Mouse (Mus musculus) spleen, postnatal 36 days (tissue): ENCODE results near the gene Taar3.

Source experiments
- DNase-seq, 2 experiments: peaks; one replicate each; pipeline ENCODE4 v3.0.0; 2022; ENCODE audit warnings: low spot score in 2 of 2, mixed read lengths in 1 of 2

Taar3 gene

DNA sequence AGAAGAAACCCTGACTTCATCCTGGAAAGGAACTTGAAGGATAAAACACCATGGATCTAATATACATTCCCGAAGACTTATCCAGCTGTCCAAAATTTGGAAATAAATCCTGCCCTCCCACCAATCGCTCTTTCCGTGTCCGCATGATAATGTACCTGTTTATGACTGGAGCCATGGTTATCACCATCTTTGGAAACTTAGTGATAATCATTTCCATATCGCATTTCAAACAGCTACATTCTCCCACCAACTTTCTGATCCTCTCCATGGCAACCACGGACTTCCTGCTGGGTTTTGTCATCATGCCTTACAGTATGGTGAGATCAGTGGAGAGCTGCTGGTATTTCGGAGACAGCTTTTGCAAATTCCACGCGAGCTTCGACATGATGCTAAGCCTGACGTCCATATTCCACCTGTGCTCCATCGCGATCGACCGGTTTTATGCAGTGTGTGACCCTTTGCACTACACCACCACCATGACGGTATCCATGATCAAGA, at the start of gene Taar3:
Gene Taar3, plus strand, starts transcription at position 51 of the 498 bp plus-strand sequence.
- DNase-seq, result no peak

DNA sequence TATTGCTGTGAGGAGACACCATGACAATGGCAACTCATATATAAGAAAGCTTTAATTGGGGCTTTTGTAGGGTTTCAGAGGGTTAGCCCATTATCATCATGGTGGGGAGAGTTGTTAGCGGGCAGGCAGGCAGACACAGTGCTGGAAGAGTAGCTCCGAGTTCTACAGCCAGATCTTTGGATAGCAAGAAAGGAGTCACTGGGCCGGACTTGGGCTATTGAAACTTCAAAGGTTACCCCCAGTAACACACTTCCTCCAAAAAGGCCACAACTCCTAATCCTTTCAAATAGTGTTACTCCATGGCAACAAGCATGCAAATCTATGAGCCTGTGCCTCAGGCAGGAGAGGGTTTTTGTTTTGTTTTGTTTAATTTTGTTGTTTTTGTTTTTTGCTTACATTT, 48.2 kb upstream of the Taar3 start:
- DNase-seq, result no peak

DNA sequence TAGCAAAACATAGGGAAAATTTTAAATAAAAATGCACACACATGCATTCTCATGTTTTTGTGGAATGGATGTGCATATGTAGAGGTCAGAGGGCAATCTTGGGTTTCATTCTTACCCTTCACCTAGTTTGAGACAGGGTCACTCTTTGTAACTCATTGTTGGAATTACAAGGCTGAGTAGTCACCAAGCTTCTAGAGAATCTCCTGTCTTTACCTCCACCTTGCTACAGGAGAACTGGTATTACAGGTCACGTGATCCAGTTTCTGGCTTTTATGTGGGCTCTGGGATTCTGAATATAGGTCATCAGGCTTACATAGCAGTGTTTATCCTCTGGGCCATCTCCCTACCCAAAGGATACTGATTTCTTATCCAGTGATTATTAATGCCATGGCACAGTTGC, 43.7 kb upstream of the Taar3 start:
- DNase-seq, result no peak

DNA sequence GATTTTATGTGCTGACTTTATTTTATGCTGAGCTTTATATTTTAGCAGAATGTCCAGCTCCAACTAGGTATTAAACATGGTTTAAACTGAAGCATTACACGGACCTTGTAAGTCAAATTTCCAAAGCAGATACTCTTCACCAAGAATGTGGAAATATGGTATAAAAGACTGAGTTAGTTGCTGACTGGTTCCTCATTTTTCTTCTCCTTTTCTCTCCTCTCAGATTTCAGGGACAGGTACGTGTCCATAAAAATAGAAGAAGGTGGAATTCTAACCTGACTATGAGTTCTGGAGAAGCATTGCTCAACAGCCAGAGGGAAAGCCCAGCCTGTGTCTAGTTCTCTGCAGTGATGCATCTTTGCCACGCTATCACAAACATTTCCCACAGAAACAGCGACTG, 29.3 kb upstream of the Taar3 start, which contains the start of gene Taar1:
Gene Taar1, plus strand, starts transcription at position 301 of the 400 bp plus-strand sequence.
- no peak for DNase-seq

DNA sequence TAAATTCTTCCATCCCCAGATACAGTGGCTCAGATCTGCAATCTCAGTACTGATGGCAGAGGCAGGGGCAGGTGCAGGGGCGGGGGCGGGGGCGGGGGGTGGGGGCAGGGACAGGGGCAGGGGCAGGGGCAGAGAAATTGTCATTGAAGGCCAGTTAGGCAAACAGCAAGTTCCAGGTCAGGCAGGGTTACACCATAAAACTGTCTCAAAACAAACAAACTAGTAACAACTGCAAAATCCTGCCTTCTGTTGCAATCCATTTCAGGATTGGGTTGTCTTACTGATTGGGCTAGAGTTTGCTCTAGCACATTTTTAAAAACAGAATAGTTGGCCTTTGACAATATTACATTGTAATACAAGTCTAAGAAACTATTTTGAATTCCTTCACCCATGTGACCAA, 26.9 kb upstream of the Taar3 start:
- no peak for DNase-seq

DNA sequence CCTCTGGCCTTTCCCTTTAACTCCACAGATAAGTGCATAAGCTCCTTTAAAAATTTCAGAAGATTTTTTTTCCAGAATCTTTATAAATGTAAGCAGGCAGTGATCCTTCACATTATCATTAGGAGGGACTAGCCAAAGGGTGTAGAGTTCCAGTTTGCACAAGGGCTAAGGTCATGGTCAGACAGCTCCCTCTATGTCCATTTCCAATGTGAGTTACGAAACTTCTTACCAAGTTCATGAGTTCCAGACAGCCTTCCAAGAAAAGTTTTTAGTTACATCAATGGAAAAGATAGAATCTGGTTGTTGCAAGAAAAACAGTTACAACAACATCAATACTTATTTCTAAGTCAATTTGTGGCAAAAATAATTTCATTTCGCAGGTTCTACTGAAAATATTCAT, 25.4 kb upstream of the Taar3 start:
- DNase-seq, result no peak

DNA sequence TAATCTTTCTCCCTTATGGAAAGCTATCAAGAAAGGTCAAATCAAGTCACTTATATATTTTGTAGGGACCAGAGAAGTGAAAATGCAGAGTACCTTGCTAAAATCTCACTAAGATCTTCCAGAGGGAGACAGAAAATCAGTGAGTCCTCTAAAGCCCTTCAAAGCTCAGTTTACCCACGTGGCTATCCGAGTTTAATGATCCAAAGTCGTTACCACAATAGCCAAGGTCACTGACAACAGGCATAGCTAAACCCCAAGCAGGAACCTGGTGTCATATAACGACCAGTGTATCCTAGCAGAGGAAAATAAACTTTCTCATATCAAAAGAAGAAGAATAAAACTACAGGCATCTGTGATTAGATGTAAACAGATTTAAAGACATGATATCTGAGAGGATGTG, 11.7 kb upstream of the Taar3 start:
- no peak for DNase-seq

DNA sequence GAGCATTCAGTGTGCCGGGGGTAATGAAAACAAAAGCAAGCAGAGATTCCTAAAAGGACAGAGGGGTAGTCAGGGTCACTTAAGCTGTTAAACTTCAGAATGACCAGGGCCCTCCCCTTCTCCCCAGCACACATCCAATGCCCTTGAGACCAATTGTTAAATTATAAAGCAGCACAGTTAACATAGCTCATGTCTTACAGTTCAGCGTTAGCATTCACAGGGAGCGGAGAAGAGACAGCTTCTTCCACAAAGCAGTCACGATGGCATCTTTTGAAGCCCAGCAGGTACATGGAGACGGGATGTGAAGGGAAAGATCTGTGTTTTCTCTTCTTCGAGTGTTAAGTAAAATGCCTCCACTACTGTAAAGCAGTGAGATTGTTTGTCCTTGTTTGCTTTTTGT, 11.0 kb upstream of the Taar3 start, which contains the start of gene Taar2:
Gene Taar2, plus strand, starts transcription at position 261 of the 400 bp plus-strand sequence.
- no peak for DNase-seq

DNA sequence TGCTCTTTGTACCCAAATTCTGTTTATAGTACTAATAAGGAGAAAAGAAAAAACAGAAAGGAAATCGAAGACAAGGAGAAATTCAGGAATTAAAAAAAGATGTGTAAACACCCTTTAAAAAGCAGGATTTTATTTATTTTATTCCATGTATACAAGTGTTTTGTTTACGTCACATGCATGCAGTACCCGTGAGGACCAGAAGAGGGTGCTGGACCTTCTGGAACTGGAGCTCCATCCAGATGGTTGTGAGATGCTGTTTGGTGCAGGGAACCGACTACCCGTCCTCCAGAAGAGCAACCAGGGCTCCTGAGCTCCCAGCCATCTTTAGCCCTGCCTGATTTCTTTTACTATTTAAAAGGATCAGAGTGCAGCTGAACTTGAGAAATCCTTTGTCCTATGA, 6.9 kb upstream of the Taar3 start:
- DNase-seq, result no peak

DNA sequence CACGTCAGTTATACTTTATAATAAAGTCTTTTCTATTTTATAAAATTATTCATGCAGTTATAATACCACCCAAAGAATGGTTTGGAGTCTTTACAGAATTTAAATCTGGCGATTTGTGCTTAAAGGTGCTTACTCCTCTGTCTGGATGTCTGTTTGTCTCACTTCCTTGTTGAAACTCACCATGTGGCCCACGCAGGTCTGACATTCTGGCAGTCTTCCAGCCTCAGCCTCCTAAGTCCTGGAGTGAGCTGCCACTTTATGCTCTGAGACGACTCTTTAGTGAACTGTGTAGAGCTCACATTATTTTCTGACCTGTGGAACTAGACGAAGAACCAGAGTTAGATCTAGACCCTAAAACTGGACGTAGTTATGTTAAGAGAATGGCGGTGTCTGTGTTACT, 1.3 kb upstream of the Taar3 start:
- no peak for DNase-seq

DNA sequence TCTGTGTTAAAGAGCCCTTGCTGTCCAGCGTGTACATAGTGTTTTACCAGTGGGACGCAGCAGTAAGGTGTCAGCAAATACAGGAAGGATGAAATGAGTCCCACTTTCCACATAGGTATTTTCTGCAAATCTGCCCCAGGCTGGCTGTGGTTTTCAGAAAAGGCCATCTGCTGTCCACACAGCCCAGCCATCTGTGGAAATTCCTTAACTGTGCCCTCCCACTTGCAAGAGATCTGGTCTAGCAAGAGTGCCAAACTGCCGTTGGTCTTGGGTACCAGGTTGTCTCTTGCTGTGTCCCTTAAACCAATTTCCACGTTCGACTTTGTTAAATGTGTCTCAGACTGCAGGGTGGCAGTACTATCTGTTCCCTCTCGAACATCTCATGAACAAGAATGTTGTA, 2.4 kb downstream of the Taar3 start:
- no peak for DNase-seq

DNA sequence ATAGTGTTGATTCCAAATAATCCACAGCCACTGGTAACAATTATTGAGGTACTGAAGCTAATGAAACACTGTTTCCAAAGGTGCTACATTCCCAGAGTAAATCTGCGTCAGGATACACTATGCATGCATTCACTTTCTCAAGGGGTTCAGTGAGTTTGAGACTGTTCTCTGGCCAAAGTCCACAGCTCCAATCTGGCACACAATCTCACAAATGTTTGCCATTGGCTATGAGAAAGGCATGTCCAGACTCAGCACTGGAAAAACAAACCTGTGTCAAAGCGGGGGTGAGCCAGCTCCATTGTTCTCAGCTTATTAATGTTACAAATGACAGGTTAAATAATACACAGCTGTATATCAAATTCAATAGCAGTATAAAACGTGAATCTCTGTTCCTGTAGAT, 9.7 kb downstream of the Taar3 start:
- no peak for DNase-seq

DNA sequence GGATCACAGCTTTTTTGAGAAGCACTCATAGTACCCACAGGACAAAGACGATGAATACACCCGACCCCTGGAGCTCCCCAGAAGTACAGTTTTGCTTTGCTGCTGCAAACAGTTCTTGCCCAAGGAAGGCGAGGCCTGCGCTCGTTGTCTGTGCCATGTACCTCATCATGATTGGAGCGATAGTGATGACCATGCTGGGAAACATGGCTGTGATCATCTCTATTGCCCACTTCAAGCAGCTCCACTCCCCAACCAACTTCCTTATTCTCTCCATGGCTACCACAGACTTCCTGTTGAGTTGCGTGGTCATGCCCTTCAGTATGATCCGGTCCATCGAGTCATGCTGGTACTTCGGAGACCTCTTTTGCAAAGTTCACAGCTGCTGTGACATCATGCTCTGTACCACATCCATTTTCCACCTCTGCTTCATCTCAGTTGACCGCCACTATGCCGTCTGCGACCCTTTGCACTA, 11.1 kb downstream of the Taar3 start, which contains the start of gene Taar4:
Gene Taar4, plus strand, starts transcription at position 51 of the 472 bp plus-strand sequence.
- no peak for DNase-seq

DNA sequence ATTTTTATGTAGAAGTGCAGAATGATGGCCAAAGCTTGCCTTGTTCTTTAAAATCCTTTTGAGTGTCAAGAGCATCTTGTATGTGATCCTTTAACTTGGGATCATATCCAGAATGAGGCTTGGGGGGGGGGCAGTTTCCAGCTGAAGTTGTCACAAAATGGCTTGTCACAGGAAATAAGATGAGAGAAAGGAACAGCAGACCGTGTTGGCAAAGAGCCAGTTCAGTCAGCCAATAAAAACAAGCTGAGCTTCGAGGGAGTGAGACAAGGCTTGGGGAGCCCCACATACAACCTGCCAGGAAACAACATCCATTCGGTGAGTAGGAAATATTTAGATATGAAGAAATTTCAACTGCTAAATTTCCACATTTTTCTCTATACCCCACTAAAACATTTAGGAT, 14.1 kb downstream of the Taar3 start:
- no peak for DNase-seq

DNA sequence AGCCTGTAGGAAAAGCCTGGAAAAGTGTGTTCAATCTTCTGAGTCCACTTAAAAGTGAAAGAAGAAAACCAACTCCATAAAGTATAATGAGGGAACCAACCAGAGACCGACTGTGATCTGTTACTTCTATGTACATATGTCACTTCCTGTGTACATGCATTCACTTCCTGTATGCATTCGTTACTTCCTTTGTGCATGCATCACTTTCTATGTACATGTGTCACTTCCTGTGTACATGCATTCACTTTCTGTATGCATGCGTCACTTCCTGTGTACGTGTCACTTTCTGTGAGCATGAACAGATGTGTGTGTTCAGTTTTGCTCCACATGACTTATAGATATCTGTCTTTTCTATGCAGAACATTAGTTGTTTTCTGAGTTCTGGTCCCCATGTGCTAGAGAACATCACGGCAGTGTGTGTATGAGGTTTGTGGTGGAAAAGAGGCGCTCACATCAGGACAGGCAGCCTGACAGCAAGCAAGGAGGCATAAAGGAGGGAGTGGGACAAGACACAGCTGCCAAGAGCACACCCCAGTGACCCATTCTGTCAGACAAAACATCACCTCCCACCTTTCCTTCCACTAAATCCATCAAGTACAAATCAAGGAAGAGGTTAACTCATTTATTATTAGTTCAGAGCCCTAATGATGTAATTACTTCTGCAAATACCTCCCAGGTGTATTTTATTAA, 15.7 kb downstream of the Taar3 start:
- no peak for DNase-seq

DNA sequence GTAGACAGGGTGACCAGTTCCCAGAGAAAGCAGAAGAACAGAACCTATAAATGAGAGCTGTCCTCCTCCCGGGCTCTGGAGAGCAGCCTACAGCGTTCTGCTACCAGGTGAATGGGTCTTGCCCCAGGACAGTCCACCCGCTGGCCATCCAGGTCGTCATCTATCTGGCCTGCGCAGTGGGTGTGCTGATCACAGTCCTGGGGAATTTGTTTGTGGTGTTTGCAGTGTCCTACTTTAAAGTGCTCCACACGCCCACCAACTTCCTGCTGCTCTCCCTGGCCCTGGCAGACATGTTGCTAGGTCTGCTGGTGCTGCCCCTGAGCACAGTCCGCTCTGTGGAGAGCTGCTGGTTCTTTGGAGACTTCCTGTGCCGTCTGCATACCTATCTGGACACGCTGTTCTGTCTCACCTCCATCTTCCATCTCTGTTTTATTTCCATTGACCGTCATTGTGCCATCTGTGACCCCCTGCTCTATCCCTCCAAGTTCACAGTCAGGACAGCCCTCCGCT, 21.4 kb downstream of the Taar3 start, which contains the start of gene Taar5:
Gene Taar5, plus strand, starts transcription at position 51 of the 510 bp plus-strand sequence.
- no peak for DNase-seq

DNA sequence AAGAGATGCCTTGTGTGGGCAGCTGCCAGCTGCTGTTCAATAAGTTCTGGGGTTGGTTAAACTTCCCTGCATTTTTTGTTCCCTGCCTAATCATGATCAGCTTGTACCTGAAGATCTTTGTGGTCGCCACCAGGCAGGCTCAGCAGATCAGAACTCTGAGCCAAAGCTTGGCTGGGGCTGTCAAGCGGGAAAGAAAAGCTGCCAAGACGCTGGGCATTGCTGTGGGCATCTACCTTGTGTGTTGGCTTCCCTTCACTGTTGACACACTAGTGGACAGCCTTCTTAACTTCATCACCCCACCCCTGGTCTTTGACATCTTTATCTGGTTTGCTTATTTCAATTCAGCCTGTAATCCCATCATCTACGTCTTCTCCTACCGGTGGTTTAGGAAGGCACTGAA, 21.9 kb downstream of the Taar3 start:
- no peak for DNase-seq

DNA sequence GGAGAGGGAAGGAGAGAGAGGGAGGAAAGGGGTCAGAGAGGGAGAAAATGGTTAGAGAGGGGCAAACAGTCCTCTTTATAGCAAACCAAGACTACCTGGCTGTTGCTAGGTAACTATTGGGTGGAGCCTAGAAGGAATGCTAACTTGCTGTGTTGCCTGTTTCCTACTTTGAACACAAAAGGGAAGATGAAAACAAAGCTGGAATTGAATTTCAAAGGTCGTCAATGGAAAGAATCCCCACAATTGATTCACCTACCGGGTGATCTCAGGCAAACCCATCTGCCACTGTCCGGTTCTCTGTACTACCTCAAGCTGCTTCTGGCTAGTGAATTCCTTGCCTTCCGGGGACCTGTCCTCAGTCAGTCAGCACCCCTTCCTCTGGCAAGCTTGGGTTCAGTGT, 28.6 kb downstream of the Taar3 start:
- DNase-seq, result no peak

DNA sequence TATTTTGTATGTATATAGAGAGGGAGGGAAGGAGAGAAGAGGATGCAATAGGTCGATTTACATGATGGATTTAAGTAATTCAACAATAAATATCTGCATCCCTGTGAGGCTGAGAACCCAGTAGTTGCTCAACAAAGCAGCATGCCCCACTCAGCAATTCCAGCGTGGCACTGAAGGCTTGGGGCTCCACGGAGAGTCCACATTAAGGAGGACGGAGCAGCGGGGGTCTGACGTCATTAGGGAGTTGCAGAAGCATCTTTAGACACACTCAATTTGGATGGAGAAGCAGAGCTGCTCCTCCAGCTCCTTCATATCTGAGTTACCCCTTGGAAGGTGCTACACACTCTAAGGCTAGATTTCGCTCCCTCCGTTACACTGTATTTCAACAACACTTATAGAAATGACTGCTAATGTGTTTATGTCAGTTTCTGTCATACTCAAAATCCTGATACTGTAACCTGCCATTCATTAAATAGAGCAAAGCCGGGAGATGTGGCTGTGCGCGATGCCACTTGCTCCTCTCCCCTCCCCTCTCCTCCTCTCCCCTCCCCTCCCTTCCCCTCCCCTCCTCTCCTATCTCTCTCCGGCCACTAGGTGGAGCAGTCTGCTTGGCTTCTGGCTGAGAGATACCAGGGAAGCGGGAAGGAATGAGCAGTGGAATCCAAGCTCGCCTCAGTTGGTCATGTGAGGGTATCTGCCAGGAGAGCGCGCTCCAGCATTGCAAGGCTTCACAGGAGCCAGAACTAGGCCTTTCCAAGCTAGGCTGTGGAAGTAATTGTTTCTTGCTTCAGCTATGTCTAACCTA, 29.7 kb downstream of the Taar3 start:
- DNase-seq, result peak; percentile 24 to 32

DNA sequence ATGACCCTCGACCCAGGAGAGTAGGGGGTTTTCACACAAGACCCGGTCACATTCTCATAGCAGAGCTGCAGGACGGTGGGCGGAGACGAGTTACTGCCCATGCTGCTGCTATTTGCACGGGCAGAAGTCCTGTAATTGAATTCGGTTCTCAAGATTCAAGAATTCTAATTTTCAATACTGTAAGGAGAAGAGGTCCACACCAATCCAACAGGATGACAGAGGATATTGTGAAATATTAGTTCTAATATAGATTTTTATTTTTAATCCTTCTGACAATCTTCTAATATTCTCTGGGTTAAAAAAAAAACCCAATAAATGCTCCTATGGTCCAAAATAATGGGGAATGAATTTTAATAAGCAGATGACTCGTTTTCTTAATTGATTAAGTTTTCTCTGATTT, 36.2 kb downstream of the Taar3 start, which contains the start of gene Taar6:
Gene Taar6, minus strand, starts transcription at position 101 of the 400 bp plus-strand sequence.
- no peak for DNase-seq

DNA sequence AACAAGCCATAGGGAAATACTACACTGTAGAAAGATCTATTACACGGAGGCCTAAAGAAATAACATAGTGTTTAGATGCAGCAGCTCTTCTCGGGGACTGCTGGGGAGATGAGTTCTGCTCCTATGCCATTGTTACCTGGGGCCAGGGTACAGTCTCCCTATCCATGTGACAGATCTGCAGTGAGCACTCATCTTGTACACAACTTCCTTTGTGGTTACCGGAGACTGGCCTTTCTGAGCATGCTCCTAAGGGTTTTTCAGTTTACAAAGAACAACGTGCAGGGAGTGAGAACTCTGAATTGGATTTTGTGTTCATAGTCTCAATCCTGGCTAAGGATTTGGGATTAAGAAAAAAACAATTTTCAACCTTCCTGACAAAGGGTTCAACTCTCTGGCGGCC, 37.1 kb downstream of the Taar3 start:
- DNase-seq, result no peak

DNA sequence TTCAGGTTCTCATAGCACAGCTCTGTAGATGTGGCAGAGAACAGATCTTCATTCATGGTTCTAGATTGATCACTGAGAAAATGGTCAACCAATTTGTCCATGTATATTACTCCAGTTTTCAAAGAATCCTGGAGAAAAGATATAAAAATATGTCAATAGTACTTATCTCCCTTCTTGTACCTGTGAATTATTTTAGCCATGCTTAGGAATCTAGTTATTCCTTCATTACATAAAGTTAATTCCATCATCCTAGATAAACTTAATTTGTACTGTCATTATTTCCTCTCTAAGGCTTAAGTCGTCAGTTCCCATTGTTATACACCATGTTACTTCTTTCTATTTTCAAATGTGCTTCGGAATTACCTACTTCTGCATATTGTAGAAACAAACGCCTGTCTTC, 44.0 kb downstream of the Taar3 start, which contains the start of gene Taar7a:
Gene Taar7a, minus strand, starts transcription at position 101 of the 400 bp plus-strand sequence.
- DNase-seq, result no peak
